Mouse (Mus musculus): ENCODE measurements around the gene Srp54a.
"Not testable (repeated sequence)": the region's sequence is repeated elsewhere in the genome, so short reads cannot be mapped to it uniquely, and the experiment has no call there.

The Srp54a gene

GRCm38 (mm10) chr12:55124731-55125130 lies 44.7 kb downstream of the Srp54a start:
- not testable (repeated sequence) for DNase-seq (ENCODE audit: low spot score)

GRCm38 (mm10) chr12:55135540-55135939 lies 55.5 kb downstream of the Srp54a start:
- not testable (repeated sequence) for DNase-seq (ENCODE audit: low spot score)

DNA sequence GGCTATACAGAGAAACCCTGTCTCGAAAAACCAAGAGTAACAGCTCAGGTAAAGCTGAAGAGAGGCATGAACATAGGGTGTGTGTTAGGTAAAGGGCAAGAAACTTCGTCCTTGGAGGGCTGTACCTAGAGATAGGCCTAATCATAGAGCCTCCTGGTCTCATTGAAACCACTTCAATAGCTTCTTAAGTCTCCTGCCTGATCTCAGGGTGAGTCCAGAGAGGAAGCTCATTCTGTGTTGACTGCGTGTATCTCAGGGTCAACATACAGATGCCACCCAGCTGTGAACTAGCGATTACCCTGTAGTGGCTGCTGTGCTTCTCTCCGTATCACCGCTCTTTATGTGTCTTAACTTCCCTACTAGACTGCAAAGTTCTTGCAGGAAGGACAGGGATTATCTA lies 57.8 kb downstream of the Srp54a start:
- DNase-seq (ENCODE audit: low spot score), result not testable (repeated sequence)

GRCm38 (mm10) chr12:55154559-55155448 lies 74.7 kb downstream of the Srp54a start, which contains the start of gene Srp54b:
Gene Srp54b (plus strand): TSS chr12:55155104.
- not testable (repeated sequence) for DNase-seq (ENCODE audit: low spot score)

- not testable (repeated sequence) for DNase-seq (ENCODE audit: low spot score)
Measured at GRCm38 (mm10) chr12:55155449-55155783, 75.4 kb downstream of the Srp54a start.

All from urinary bladder, postnatal 14 days (tissue).